In the genomic region with DNA sequence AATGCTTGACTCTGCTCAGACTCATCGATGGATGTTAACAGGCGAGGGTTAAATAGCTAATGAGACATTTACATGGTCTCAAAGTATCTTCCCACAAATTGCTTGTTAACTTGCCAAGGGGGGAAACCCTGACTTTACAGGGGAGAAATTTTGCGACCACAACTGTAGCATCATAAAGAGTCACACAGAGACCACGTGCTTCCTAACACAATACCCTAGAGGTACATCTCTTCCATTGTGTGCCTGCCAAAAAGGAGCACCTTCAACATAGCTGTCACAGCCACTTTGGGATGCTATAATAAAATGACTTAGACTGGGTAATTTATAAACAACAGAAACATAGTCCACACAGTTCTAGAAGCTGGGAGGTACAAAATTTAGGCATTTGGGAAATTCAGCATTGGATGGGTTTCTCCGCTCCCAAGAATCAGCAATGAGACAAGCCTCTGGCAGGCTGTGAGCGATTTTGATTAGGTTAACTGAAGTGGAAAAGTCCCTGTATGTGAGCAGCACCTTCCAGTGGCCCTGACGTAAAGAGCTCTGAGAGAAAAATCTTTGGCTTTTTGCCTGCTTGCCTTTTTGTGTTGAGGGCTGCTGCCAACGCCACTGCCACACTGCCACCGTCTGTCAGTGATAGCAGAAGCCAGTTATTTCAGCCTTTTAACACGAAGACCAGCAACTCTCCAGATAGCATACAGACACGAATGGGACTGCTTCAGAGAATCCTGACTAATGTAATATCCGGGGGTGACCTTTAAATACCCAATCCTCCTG, we compare ENCODE assay signal across 9 mouse cellular contexts. TPM values are rescaled to one million over a fixed set of nuclear protein-coding genes. Genes with fewer than 3 reads are reported as not detected.
DNase-seq lines count a peak whose midpoint lies in the region; ATAC-seq and TF ChIP-seq lines count a peak whose summit lies in the region.
"Had no signal": no experiment of that assay in that cellular context is flagged by ENCODE, and none has a peak within 500 bp of the region (broad histone marks: within the 10 kb centered on the region; RNA-seq: fewer than 3 reads in every experiment).

No protein-coding gene starts in this region.

- no peaks in the 10 kb centered on the region for H3K4me1 ChIP-seq in heart, postnatal 0 days (ENCODE audit: control insufficient read depth, insufficient read depth)
- 0 out of 2 replicates have a peak, but pooled peaks cover 5% of the 10 kb centered on the region for H3K4me1 ChIP-seq in neural tube, embryonic 13.5 days (replicated peaks)
- no peaks in the 10 kb centered on the region for H3K4me1 ChIP-seq in cortical plate, adult 2 months (ENCODE audit: control insufficient read depth, insufficient read depth, low read length)
- H3K4me1 ChIP-seq in small intestine, adult 2 months (ENCODE audit: control insufficient read depth, insufficient read depth, insufficient read length, low read length), result no peaks in the 10 kb centered on the region
- H3K4me1 ChIP-seq: embryonic facial prominence, embryonic 12.5 days had no signal

- no peak overlapping the region for H3K4me3 ChIP-seq in heart, postnatal 0 days (ENCODE audit: low read depth, low read length)
- no peak overlapping the region for H3K4me3 ChIP-seq in neural tube, embryonic 13.5 days
- H3K4me3 ChIP-seq in cortical plate, adult 2 months (ENCODE audit: insufficient read depth, low read length), result no peak overlapping the region
- no peak overlapping the region for H3K4me3 ChIP-seq in small intestine, adult 2 months (ENCODE audit: low read depth, low read length)
- H3K4me3 ChIP-seq: embryonic facial prominence, embryonic 12.5 days had no signal

- H3K27me3 ChIP-seq in heart, postnatal 0 days (ENCODE audit: control insufficient read depth, insufficient read depth, low read length), result no peaks in the 10 kb centered on the region
- H3K27me3 ChIP-seq in neural tube, embryonic 13.5 days, result no peaks in the 10 kb centered on the region
- no peaks in the 10 kb centered on the region for H3K27me3 ChIP-seq in small intestine, adult 2 months (ENCODE audit: control insufficient read depth, insufficient read depth, low read length)
- H3K27me3 ChIP-seq: embryonic facial prominence, embryonic 12.5 days had no signal

- 47% methylated on average over 12 of the region's 12 CpGs for WGBS in heart, postnatal 0 days
- WGBS in neural tube, embryonic 13.5 days, result 48% methylated on average over 12 of the region's 12 CpGs
- 53% methylated on average over 12 of the region's 12 CpGs for WGBS in small intestine, adult 2 months

- no peaks in the 10 kb centered on the region for H3K9me3 ChIP-seq in heart, postnatal 0 days (replicated peaks; ENCODE audit: control insufficient read depth, low read length)
- no peaks in the 10 kb centered on the region for H3K9me3 ChIP-seq in neural tube, embryonic 13.5 days
- H3K9me3 ChIP-seq: embryonic facial prominence, embryonic 12.5 days had no signal

- no peaks in the 10 kb centered on the region for H3K36me3 ChIP-seq in heart, postnatal 0 days (replicated peaks; ENCODE audit: control insufficient read depth, insufficient read depth, low read length)
- H3K36me3 ChIP-seq in neural tube, embryonic 13.5 days, result peaks cover 5% of the 10 kb centered on the region; the same call in 1 of the 2 replicates
- H3K36me3 ChIP-seq in small intestine, adult 2 months (ENCODE audit: control insufficient read depth, insufficient read depth, low read length), result no peaks in the 10 kb centered on the region
- H3K36me3 ChIP-seq: embryonic facial prominence, embryonic 12.5 days had no signal

- TF ChIP-seq POLR2A in cortical plate, adult 2 months (IDR thresholded peaks at IDR 0.05; ENCODE audit: extremely low read depth, insufficient read depth, low read length), result no peak
- no peak for TF ChIP-seq POLR2A in small intestine, adult 2 months (IDR thresholded peaks at IDR 0.05; ENCODE audit: low read depth, low read length)

- no peak overlapping the region for H3K27ac ChIP-seq in heart, postnatal 0 days (ENCODE audit: low read depth)
- H3K27ac ChIP-seq in neural tube, embryonic 13.5 days (replicated peaks), result no peak overlapping the region; the same call in 1 of the 2 replicates
- no peak overlapping the region for H3K27ac ChIP-seq in cortical plate, adult 2 months (ENCODE audit: insufficient read depth, low read length)
- H3K27ac ChIP-seq in small intestine, adult 2 months (ENCODE audit: insufficient read depth, low read depth, low read length), result no peak overlapping the region
- H3K27ac ChIP-seq: embryonic facial prominence, embryonic 12.5 days had no signal

- DNase-seq in heart, postnatal 0 days (ENCODE audit: low spot score), result peak; percentile 14
- no peak for DNase-seq in heart, adult 11 months
- no peak for DNase-seq in neural tube, embryonic 10.5 days (ENCODE audit: extremely low spot score, low spot score)
- no peak for DNase-seq in ovary, adult 18-20 months (ENCODE audit: low spot score)
- no peak for DNase-seq in urinary bladder, adult 18-20 months (ENCODE audit: low spot score in 2 of 2)

- H3K9ac ChIP-seq in heart, postnatal 0 days (replicated peaks; ENCODE audit: low read depth, low read length), result no peak overlapping the region
- H3K9ac ChIP-seq in neural tube, embryonic 13.5 days, result no peak overlapping the region
- H3K9ac ChIP-seq: embryonic facial prominence, embryonic 12.5 days had no signal

- no peak for TF ChIP-seq EP300 in heart, postnatal 0 days (IDR thresholded peaks at IDR 0.05; ENCODE audit: low read depth)

- peak; percentile 25; the same call in 1 of the 2 replicates for TF ChIP-seq CTCF in heart, postnatal 0 days (IDR thresholded peaks at IDR 0.05; ENCODE audit: low read depth)
- TF ChIP-seq CTCF in cortical plate, adult 2 months (IDR thresholded peaks at IDR 0.05; ENCODE audit: extremely low read depth, insufficient read depth, low read length), result 0 out of 2 replicates have a peak, but pooled peaks have one; percentile 19
- 0 out of 2 replicates have a peak, but pooled peaks have one; percentile 8 for TF ChIP-seq CTCF in small intestine, adult 2 months (IDR thresholded peaks at IDR 0.05; ENCODE audit: extremely low read depth, insufficient read length, insufficient replicate concordance, low read depth, low read length)

- no peak overlapping the region for H3K4me2 ChIP-seq in heart, postnatal 0 days (ENCODE audit: low read depth, low read length)
- no peak overlapping the region for H3K4me2 ChIP-seq in neural tube, embryonic 13.5 days
- H3K4me2 ChIP-seq: embryonic facial prominence, embryonic 12.5 days had no signal

- peak; percentile 68 for ATAC-seq in heart, postnatal 0 days (ENCODE audit: insufficient read depth, low read depth)
- peak; percentile 15; the same call in 1 of the 2 replicates for ATAC-seq in neural tube, embryonic 13.5 days (ENCODE audit: low read depth)

RNA-seq across cellular contexts. Expression of gene 1810030O07Rik, which starts 27.8 kb away (rescaled TPM):
- total RNA-seq in heart, postnatal 0 days (2014; rRNA removed; ENCODE audit: low replicate concordance), result 11.1 and 15.5 TPM in 2 replicates
- polyA plus RNA-seq in heart, postnatal 0 days (2015; fragmentation: Nextera tagmentation; extraction: Ambion mirVana), result 18.9 and 20.4 TPM in 2 replicates
- 27.5 and 28.4 TPM in 2 replicates for polyA plus RNA-seq in neural tube, embryonic 13.5 days (2015; fragmentation: Nextera tagmentation; extraction: Ambion mirVana)
- polyA plus RNA-seq in cortical plate, adult 2 months (2012; rRNA removed), result 23.1 and 24.2 TPM in 2 replicates
- 3.1 and 6.6 TPM in 2 replicates for polyA plus RNA-seq in small intestine, adult 2 months (2012; rRNA removed)

RNA-seq across cellular contexts. Expression of gene Atp6ap2, which starts 58.1 kb away (rescaled TPM):
- total RNA-seq in heart, postnatal 0 days (2014; rRNA removed; ENCODE audit: low replicate concordance), result 19.9 and 36.3 TPM in 2 replicates
- polyA plus RNA-seq in heart, postnatal 0 days (2015; fragmentation: Nextera tagmentation; extraction: Ambion mirVana), result 40.5 and 43.9 TPM in 2 replicates
- 172 and 176 TPM in 2 replicates for polyA plus RNA-seq in neural tube, embryonic 13.5 days (2015; fragmentation: Nextera tagmentation; extraction: Ambion mirVana)
- 155 and 156 TPM in 2 replicates for polyA plus RNA-seq in cortical plate, adult 2 months (2012; rRNA removed)
- polyA plus RNA-seq in small intestine, adult 2 months (2012; rRNA removed), result 3.3 and 6.7 TPM in 2 replicates
